Mouse (Mus musculus) stomach, embryonic 16.5 days (tissue): ENCODE measurements around the gene Pde8a. TPM values are rescaled to one million over a fixed set of nuclear protein-coding genes. Genes with fewer than 3 reads are reported as not detected.

ENCODE experiments used
- ATAC-seq: fragments of 200-750 bp; cut with Nextera tagmentation; 2 replicates; pipeline ENCODE4 v1.8.0; 2017; ENCODE audit warnings: moderate number of reproducible peaks, moderate TSS enrichment; ENCODE audit not compliant: insufficient read depth, low FRiP score
- H3K27ac ChIP-seq: fragments of 300-500 bp; sonication (generic); 2 replicates; pipeline ENCODE4 v1.5.1; 2014; ENCODE audit warnings: low read length
- H3K27me3 ChIP-seq: fragments of 300-500 bp; sonication (generic); 2 replicates; pipeline ENCODE4 v1.6.1; 2014; ENCODE audit warnings: low read length, control low read depth, mixed read lengths; ENCODE audit not compliant: control insufficient read depth, insufficient read depth
- H3K36me3 ChIP-seq: fragments of 300-500 bp; sonication (generic); 2 replicates; pipeline ENCODE4 v1.6.1; 2014; ENCODE audit warnings: low read length; ENCODE audit not compliant: control insufficient read depth, insufficient read depth
- H3K4me1 ChIP-seq: fragments of 300-500 bp; sonication (generic); 2 replicates; pipeline ENCODE4 v1.6.1; 2014; ENCODE audit warnings: low read length, control low read depth, mixed read lengths; ENCODE audit not compliant: control insufficient read depth, insufficient read depth
- H3K4me2 ChIP-seq: fragments of 300-500 bp; sonication (generic); 2 replicates; pipeline ENCODE4 v1.6.1; 2014; ENCODE audit warnings: low read depth, low read length, mixed read lengths
- H3K4me3 ChIP-seq: fragments of 300-500 bp; sonication (generic); replicated peaks from 2 replicates; pipeline ENCODE4 v1.5.1; 2014; ENCODE audit warnings: mild to moderate bottlenecking, low read length
- H3K9ac ChIP-seq: fragments of 300-500 bp; sonication (generic); 2 replicates; pipeline ENCODE4 v1.6.1; 2014; ENCODE audit warnings: low read length
- H3K9me3 ChIP-seq: fragments of 300-500 bp; sonication (generic); replicated peaks from 2 replicates; pipeline ENCODE4 v1.6.1; 2016; ENCODE audit warnings: low read length, control low read depth; ENCODE audit not compliant: control insufficient read depth
- WGBS: fragments of 180-500 bp; shearing (Covaris S2); extraction: QIAGEN DNeasy Blood & Tissue Kit; methylation state at CpG from one replicate; pipeline ENCODE4 v1.1.7; 2014; 5-methylcytosine and 5-hydroxymethylcytosine counted together
- polyA plus RNA-seq: library from polyadenylated mRNA; unstranded; fragments of >200 nt; fragmentation: Nextera tagmentation; extraction: Ambion mirVana; gene quantifications from 2 replicates; pipeline ENCODE4 v1.2.1, GENCODE M21; 2015

Pde8a gene
- polyA plus RNA-seq, 1 experiment from 2014 or later, result 3.0 TPM

DNA sequence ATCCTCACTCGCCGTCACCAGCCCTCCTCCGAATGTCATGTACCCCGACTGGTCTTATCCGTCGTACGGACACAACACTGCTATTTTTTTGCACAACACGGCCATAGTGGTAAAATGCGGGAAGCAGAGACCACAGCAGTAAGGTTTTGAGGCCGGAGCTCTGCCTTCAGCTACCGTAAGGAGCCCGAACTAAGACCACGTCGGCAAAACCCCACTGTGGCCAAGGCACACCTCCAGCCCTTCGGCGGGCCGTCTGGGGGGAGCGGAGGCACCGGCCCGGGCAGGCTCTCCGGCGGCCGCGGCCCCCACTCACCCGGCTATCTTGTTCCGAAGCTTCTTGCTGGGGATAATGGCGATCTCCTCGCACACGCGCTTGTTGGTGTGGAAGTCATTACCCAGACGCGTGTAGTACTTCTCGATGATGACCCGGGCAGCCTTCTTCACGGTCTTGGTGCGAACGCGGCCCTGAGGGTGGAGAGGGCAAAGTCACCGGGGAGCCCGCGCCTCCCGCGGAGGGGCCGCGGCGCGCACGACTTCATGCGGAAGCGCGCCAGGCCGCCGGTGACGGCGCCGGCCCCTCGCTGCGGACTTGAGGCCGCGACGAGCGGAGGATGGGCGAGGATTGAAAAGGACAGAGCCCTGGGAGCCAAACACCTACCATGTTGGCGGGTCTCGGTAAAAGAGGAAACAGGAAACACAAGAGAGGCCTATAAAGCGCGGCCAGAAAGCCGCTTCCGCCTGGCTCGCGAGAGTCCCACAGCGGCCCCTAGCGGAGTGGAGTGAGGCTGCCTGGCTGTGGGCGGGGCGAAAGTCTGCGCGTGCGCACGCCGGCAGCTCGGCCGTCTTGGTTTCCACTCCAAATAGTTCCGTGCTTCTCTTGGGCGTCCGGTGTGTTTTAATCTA lies 131.4 kb downstream of the Pde8a start, which contains the start of gene Rps17:
Gene Rps17 (minus strand): TSS at position 711 of the 903 bp plus-strand sequence.
- no peaks in the 10 kb centered on the region for H3K9me3 ChIP-seq
- peak within 1 kb of the TSS; percentile 85 for H3K4me2 ChIP-seq
- ATAC-seq, result peak; percentile 88
- peaks cover 19% of the 10 kb centered on the region for H3K4me1 ChIP-seq
- under 1% methylated on average over 85 of the region's 85 CpGs for WGBS
- H3K36me3 ChIP-seq, result peaks cover 17% of the 10 kb centered on the region
- peak within 1 kb of the TSS; percentile 74 for H3K4me3 ChIP-seq
- H3K9ac ChIP-seq, result peak within 1 kb of the TSS; percentile 90
- H3K27me3 ChIP-seq, result no peaks in the 10 kb centered on the region
- H3K27ac ChIP-seq, result peak within 1 kb of the TSS; percentile 85

DNA sequence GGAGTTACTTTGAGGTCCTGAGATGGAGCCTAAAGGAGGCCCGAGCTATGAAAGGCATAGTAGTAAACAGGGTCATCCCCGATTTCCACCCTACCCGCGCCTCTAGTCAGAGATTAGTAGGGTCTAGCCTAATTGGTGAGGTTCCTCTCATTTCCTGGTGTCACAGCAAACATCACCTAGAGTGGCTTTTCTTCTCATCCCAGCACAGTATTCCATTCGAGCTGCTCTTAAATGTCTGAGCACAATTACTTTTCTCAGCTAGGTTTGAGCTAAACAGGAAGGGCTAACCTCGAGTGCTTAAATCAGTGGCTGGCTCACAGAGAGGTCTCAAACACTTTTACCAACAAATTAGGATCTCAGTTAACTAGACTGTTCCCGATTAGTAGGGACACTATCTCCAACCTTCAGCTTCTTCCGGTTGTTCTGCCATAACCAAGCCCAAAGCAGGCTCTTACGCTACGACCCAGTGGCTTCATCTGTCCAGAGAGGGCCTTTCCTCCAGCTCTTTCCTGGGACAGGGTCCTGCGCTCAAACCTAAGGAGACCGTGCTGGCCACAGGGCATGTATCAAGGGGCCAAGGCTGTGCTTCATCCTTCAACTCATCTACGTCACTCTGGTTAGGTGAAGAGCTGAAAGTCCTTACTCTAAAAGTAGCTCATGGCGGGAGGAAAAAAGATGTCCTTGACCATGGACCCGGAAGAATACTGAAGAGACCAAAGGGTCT lies 132.2 kb downstream of the Pde8a start:
- Histone ChIP-seq H3K4me3 (peak overlapping the region; percentile 74), H3K27ac (peak overlapping the region; percentile 60; the same call in 1 of the 2 replicates), H3K9me3 (no peaks in the 10 kb centered on the region), H3K9ac (peak overlapping the region; percentile 81), H3K36me3 (peaks cover 11% of the 10 kb centered on the region), H3K4me2 (peak overlapping the region; percentile 61), H3K4me1 (peaks cover 19% of the 10 kb centered on the region), H3K27me3 (no peaks in the 10 kb centered on the region)
- 63% methylated on average over 15 of the region's 15 CpGs for WGBS
- ATAC-seq, result no peak

DNA sequence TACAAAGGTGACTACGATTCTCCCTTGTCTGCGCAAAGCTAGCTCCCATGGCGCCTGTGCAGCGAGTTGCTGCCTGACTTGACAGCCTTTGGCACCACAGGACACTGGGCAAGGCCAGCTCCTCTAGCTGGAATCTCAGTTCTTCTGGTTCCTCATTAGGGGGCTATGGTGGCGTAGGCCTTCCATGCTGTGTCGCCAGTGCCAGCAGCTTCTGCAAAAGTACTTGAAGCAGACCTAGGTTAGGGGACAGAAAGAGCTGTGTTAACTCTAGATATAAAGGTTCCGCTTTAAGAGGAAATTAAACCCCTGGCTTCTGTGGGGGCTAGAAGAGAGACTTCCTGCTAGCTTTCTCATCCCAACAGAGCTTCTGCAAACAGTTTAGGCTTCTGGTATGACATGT lies 134.8 kb downstream of the Pde8a start:
- H3K27ac ChIP-seq, result no peak overlapping the region
- no peaks in the 10 kb centered on the region for H3K9me3 ChIP-seq
- H3K27me3 ChIP-seq, result no peaks in the 10 kb centered on the region
- 0 out of 2 replicates have a peak, but pooled peaks cover under 1% of the 10 kb centered on the region for H3K36me3 ChIP-seq
- no peak overlapping the region for H3K9ac ChIP-seq
- peaks cover 9% of the 10 kb centered on the region for H3K4me1 ChIP-seq
- no peak for ATAC-seq
- 67% methylated on average over 7 of the region's 7 CpGs for WGBS
- H3K4me3 ChIP-seq, result no peak overlapping the region
- no peak overlapping the region for H3K4me2 ChIP-seq

DNA sequence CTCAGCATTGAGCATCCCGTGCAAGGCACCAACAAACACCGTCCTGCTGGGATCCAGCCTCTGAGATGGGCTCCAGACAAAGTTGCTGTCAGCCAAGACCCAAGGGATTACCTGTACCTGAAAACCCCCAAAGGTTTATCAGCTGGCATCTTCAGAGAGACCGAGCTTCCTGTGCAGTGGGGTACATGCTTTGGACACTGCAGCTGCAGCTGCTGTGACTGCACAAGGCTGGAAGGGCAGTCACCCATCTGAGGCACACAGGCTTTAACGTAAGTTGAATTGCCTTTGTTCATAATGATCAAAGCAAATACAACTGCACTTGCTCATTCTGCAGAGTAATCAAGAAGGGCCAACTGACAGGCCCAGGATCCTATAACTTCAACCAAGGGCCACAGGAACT lies 138.4 kb downstream of the Pde8a start:
- ATAC-seq, result no peak
- no peak overlapping the region for H3K9ac ChIP-seq
- no peaks in the 10 kb centered on the region for H3K4me1 ChIP-seq
- H3K27ac ChIP-seq, result no peak overlapping the region
- H3K4me3 ChIP-seq, result no peak overlapping the region
- H3K36me3 ChIP-seq, result no peaks in the 10 kb centered on the region
- no peaks in the 10 kb centered on the region for H3K9me3 ChIP-seq
- no peaks in the 10 kb centered on the region for H3K27me3 ChIP-seq
- WGBS, result 79% methylated on average over 4 of the region's 4 CpGs
- H3K4me2 ChIP-seq, result no peak overlapping the region

DNA sequence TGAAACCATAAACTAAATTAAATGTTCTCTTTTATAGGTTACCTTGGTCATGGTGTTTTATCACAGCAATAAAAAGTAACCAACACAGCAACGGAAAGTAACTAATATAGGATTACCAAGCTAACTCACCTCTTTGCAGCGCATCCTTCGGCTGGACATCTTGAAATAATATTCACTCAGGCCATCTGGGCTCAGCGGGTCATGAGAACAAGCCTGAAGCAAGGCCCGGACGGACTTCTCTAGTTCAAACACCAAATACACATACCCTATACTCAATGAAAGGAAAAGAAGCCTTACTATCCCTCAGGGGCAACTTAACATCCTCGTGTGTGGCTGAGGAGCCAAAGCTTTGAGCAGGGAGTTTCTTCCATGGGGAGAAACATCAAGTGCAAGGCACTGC lies 142.3 kb downstream of the Pde8a start:
- WGBS, result 83% methylated on average over 7 of the region's 7 CpGs
- H3K27ac ChIP-seq, result no peak overlapping the region
- no peaks in the 10 kb centered on the region for H3K9me3 ChIP-seq
- H3K9ac ChIP-seq, result no peak overlapping the region
- no peak for ATAC-seq
- no peaks in the 10 kb centered on the region; the same call in 1 of the 2 replicates for H3K27me3 ChIP-seq
- no peak overlapping the region for H3K4me3 ChIP-seq
- no peak overlapping the region for H3K4me2 ChIP-seq
- H3K4me1 ChIP-seq, result no peaks in the 10 kb centered on the region
- H3K36me3 ChIP-seq, result no peaks in the 10 kb centered on the region

DNA sequence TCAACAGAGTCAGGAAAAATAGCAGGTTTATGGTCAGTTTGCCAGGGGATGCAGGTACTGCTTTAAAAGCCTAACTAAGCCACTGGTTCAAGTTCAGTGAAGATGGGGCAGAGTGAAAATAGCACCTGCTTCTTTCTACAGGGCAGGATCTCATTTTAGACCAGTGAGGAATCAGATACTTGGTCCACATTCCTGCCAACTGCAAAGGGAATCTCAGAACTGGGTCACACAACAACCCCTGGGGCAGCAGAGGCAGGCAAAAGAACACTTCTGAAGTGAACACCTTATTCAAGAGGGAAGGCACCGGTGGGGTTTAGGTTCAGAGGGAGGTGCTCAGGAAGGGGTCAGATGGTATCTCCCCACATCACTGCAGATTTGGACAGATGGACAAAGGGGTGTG lies 143.0 kb downstream of the Pde8a start:
- Histone ChIP-seq H3K4me2 (no peak overlapping the region), H3K27ac (no peak overlapping the region), H3K36me3 (no peaks in the 10 kb centered on the region), H3K27me3 (no peaks in the 10 kb centered on the region; the same call in 1 of the 2 replicates), H3K9me3 (no peaks in the 10 kb centered on the region), H3K9ac (no peak overlapping the region), H3K4me3 (no peak overlapping the region), H3K4me1 (no peaks in the 10 kb centered on the region)
- 73% methylated on average over 1 of the region's 1 CpGs for WGBS
- ATAC-seq, result no peak

DNA sequence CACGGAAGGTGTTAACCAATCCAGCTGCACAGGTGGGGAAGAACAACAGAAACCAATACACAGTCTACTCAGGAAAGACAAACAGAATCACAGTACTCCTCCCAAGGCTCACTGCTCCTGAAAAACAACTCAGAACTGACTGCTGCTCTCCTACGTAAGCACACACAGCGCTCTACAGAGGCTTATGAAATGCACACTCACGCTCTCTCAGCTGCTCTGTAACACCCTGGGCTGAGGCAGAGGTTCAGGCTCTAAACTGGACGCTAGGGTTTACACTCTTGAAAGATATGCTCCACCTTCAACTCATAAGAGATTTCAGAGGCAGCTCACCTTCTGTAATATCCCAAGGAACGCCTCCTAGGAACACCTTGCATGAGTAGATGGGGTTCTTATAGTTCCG lies 143.6 kb downstream of the Pde8a start:
- Histone ChIP-seq H3K9me3 (no peaks in the 10 kb centered on the region), H3K9ac (no peak overlapping the region), H3K27ac (no peak overlapping the region), H3K4me2 (no peak overlapping the region), H3K36me3 (no peaks in the 10 kb centered on the region), H3K4me1 (no peaks in the 10 kb centered on the region), H3K27me3 (no peaks in the 10 kb centered on the region; the same call in 1 of the 2 replicates), H3K4me3 (no peak overlapping the region)
- WGBS, result 64% methylated on average over 7 of the region's 7 CpGs
- no peak for ATAC-seq

DNA sequence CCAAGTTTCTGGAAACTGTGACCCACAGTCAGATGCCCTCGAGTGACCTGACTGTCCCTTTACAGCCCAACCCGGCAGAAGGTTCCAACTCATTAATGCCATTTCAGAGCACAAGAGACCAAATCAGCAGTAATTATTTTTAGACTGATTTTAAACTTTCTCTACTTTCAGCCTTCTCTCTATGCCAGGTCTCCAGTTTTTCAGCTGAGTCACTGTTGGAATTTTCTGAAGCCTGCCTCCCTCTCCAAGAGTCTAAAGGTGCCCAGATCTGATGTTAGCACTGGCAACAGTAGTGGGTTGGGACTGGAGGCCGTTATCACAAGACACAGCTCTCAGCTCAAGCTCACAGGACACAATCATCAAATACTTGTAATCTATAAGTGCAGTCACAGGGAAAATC lies 154.6 kb downstream of the Pde8a start:
- Histone ChIP-seq H3K4me3 (no peak overlapping the region), H3K9ac (no peak overlapping the region), H3K4me1 (no peaks in the 10 kb centered on the region), H3K27me3 (no peaks in the 10 kb centered on the region), H3K27ac (no peak overlapping the region), H3K9me3 (no peaks in the 10 kb centered on the region), H3K4me2 (no peak overlapping the region), H3K36me3 (no peaks in the 10 kb centered on the region)
- ATAC-seq, result no peak
- WGBS, result 63% methylated on average over 3 of the region's 3 CpGs

DNA sequence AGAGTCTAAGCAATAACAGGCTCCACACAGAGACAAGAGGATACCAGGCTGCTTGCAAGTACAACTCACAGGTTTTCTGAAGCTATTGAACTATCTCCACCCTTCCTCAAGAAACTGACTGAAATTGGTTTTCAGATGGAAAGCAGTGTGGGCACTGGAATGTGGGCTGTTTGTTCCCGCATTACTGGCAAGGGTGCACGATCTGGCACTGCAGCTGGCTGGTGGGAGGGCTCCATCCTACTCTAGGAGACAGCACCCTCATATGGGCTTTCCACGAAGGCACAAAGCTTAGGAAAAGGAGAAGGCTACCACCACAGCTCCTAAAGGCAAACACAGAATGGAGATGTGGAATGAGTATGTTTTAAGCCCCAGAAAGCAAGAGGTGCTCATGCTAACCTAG lies 156.3 kb downstream of the Pde8a start:
- no peaks in the 10 kb centered on the region for H3K36me3 ChIP-seq
- H3K4me1 ChIP-seq, result no peaks in the 10 kb centered on the region
- H3K27ac ChIP-seq, result no peak overlapping the region
- H3K9ac ChIP-seq, result no peak overlapping the region
- H3K27me3 ChIP-seq, result no peaks in the 10 kb centered on the region
- H3K4me2 ChIP-seq, result no peak overlapping the region
- H3K4me3 ChIP-seq, result no peak overlapping the region
- H3K9me3 ChIP-seq, result no peaks in the 10 kb centered on the region
- no peak for ATAC-seq
- WGBS, result 61% methylated on average over 3 of the region's 3 CpGs
